Mouse (Mus musculus) brain, embryonic 14.5 days (tissue): ENCODE measurements at regions not wholly inside any gene's neighbourhood (a gene's known extent, or its start where the extent isn't known, plus 50 kb on each side); places are given as distances from the start of the nearest gene placed in this dataset.

Experiments used
- CTCF ChIP-seq: fragments of 200-500 bp; IDR thresholded peaks from 2 replicates; pipeline ENCODE4 v1.5.1; 2012; ENCODE audit warnings: inconsistent platforms, mild to moderate bottlenecking, moderate library complexity, borderline replicate concordance; ENCODE audit not compliant: insufficient read depth, insufficient read length; ENCODE audit errors: extremely low read depth
- POLR2A ChIP-seq: fragments of 200-500 bp; IDR thresholded peaks from 2 replicates; pipeline ENCODE4 v1.6.1; 2012; ENCODE audit warnings: mild to moderate bottlenecking, inconsistent platforms, borderline replicate concordance; ENCODE audit not compliant: poor library complexity, insufficient read depth, insufficient read length, severe bottlenecking; ENCODE audit errors: extremely low read depth

DNA sequence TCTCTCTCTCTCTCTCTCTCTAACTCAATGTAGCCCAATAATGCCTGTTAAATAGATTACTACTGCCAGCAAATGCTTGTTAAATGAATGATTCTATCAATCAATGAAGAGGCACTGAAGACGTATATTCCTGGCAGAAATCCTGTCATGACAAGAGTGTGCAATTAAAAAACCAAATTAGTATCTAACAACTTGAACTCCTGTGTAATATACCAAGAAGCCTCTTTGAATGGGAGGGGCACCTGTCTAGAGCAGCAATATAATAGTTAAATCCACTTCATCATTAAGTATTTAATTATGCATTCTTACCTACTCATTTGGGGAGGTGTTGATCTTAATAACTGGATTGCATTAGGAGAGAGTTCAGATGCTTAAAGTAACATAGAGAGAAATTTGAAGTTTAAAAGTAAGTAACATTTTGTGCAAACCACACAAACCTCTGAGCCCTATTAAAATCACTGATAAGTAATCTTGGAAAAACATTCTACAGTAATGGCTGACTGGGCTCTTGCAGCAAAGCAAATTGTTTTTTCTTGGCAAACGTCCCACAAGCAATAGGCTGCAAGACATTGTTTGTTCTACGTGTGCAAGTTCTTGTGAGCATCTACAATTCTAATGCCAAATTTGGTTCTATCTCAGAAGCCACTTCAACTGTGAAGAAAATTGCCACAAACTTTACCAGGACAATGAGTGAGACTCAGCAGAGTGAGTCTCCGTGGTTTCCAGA lies 719.7 kb upstream of the Cited2 start:
- TF ChIP-seq CTCF (no peak), POLR2A (no peak)
